Mouse (Mus musculus) neural tube, embryonic 15.5 days (tissue): Measurements from ENCODE around the gene Fam19a2. TPM values are rescaled to one million over a fixed set of nuclear protein-coding genes. Genes with fewer than 3 reads are reported as not detected.
A peak's percentile ranks its signal among the peaks of the same experiment; 100 is the strongest.

Source experiments
- ATAC-seq: fragments of 200-750 bp; cut with Nextera tagmentation; 2 replicates; pipeline ENCODE4 v1.8.0; 2017; ENCODE audit warnings: mild to moderate bottlenecking, moderate TSS enrichment, moderate library complexity; ENCODE audit not compliant: low FRiP score
- H3K27ac ChIP-seq: fragments of 300-500 bp; sonication (generic); replicated peaks from 2 replicates; pipeline ENCODE4 v1.5.1; 2015; ENCODE audit warnings: mild to moderate bottlenecking, inconsistent platforms
- H3K27me3 ChIP-seq: fragments of 300-500 bp; sonication (generic); replicated peaks from 2 replicates; pipeline ENCODE4 v1.6.1; 2015; ENCODE audit warnings: inconsistent platforms
- H3K36me3 ChIP-seq: fragments of 300-500 bp; sonication (generic); 2 replicates; pipeline ENCODE4 v1.6.1; 2015; ENCODE audit warnings: inconsistent platforms
- H3K4me1 ChIP-seq: fragments of 300-500 bp; sonication (generic); 2 replicates; pipeline ENCODE4 v1.6.1; 2015; ENCODE audit warnings: inconsistent platforms
- H3K4me2 ChIP-seq: fragments of 300-500 bp; sonication (generic); 2 replicates; pipeline ENCODE4 v1.6.1; 2015; ENCODE audit warnings: inconsistent platforms, mild to moderate bottlenecking, moderate library complexity
- H3K4me3 ChIP-seq: fragments of 300-500 bp; sonication (generic); replicated peaks from 2 replicates; pipeline ENCODE4 v1.5.1; 2015; ENCODE audit warnings: mild to moderate bottlenecking, inconsistent platforms
- H3K9ac ChIP-seq: fragments of 300-500 bp; sonication (generic); replicated peaks from 2 replicates; pipeline ENCODE4 v1.6.1; 2015; ENCODE audit warnings: mild to moderate bottlenecking, inconsistent platforms
- H3K9me3 ChIP-seq: fragments of 300-500 bp; sonication (generic); replicated peaks from 2 replicates; pipeline ENCODE4 v1.6.1; 2016; ENCODE audit warnings: inconsistent platforms
- WGBS: fragments of 180-500 bp; shearing (Covaris S2); methylation state at CpG from one replicate; pipeline ENCODE4 v1.1.7; 2015; ENCODE audit warnings: mixed read lengths; 5-methylcytosine and 5-hydroxymethylcytosine counted together
- polyA plus RNA-seq: library from polyadenylated mRNA; unstranded; fragments of >200 nt; fragmentation: Nextera tagmentation; extraction: Ambion mirVana; gene quantifications from 2 replicates; pipeline ENCODE4 v1.2.1, GENCODE M21; 2015

Fam19a2 gene
- polyA plus RNA-seq, 1 experiment from 2014 or later = 47.1 TPM

- no peaks in the 10 kb centered on the region for H3K9me3 ChIP-seq
- no peak overlapping the region for H3K4me3 ChIP-seq
- H3K27ac ChIP-seq = no peak overlapping the region
- no peaks in the 10 kb centered on the region for H3K27me3 ChIP-seq
- ATAC-seq = no peak
- no peaks in the 10 kb centered on the region for H3K36me3 ChIP-seq
- H3K9ac ChIP-seq = no peak overlapping the region
- no peaks in the 10 kb centered on the region for H3K4me1 ChIP-seq
- no peak overlapping the region for H3K4me2 ChIP-seq
These were observed 407.4 kb downstream of the Fam19a2 start for GRCm38 (mm10) chr10:123671208-123671607.

GRCm38 (mm10) chr10:123678284-123678864, 414.6 kb downstream of the Fam19a2 start:
- Histone ChIP-seq H3K9me3 (no peaks in the 10 kb centered on the region), H3K36me3 (no peaks in the 10 kb centered on the region), H3K4me3 (no peak overlapping the region), H3K27me3 (no peaks in the 10 kb centered on the region), H3K9ac (no peak overlapping the region), H3K4me1 (peaks cover 7% of the 10 kb centered on the region), H3K4me2 (peak overlapping the region; percentile 19), H3K27ac (no peak overlapping the region)
- ATAC-seq = no peak
- 6% methylated on average over 7 of the region's 7 CpGs for WGBS

GRCm38 (mm10) chr10:123682718-123683255, 419.0 kb downstream of the Fam19a2 start:
- Histone ChIP-seq H3K4me1 (peaks cover 7% of the 10 kb centered on the region), H3K27me3 (no peaks in the 10 kb centered on the region), H3K36me3 (no peaks in the 10 kb centered on the region), H3K9me3 (no peaks in the 10 kb centered on the region), H3K4me2 (no peak overlapping the region), H3K9ac (no peak overlapping the region), H3K4me3 (no peak overlapping the region), H3K27ac (no peak overlapping the region)
- WGBS = 72% methylated on average over 9 of the region's 9 CpGs
- no peak for ATAC-seq

GRCm38 (mm10) chr10:123692186-123692925, 428.6 kb downstream of the Fam19a2 start:
- 28% methylated on average over 8 of the region's 8 CpGs for WGBS
- no peaks in the 10 kb centered on the region for H3K9me3 ChIP-seq
- no peak for ATAC-seq

GRCm38 (mm10) chr10:123692926-123693224, 429.1 kb downstream of the Fam19a2 start:
- 74% methylated on average over 4 of the region's 4 CpGs for WGBS
- Histone ChIP-seq H3K4me1 (no peaks in the 10 kb centered on the region), H3K27me3 (no peaks in the 10 kb centered on the region), H3K9ac (no peak overlapping the region), H3K4me3 (no peak overlapping the region), H3K9me3 (no peaks in the 10 kb centered on the region), H3K4me2 (no peak overlapping the region), H3K27ac (no peak overlapping the region), H3K36me3 (no peaks in the 10 kb centered on the region)
- ATAC-seq = no peak

More at GRCm38 (mm10) chr10:123692186-123692925, 428.6 kb downstream of the Fam19a2 start:
- Histone ChIP-seq H3K4me1 (no peaks in the 10 kb centered on the region), H3K4me3 (no peak overlapping the region), H3K9ac (no peak overlapping the region), H3K36me3 (no peaks in the 10 kb centered on the region), H3K27ac (no peak overlapping the region), H3K4me2 (no peak overlapping the region), H3K27me3 (no peaks in the 10 kb centered on the region)

DNA sequence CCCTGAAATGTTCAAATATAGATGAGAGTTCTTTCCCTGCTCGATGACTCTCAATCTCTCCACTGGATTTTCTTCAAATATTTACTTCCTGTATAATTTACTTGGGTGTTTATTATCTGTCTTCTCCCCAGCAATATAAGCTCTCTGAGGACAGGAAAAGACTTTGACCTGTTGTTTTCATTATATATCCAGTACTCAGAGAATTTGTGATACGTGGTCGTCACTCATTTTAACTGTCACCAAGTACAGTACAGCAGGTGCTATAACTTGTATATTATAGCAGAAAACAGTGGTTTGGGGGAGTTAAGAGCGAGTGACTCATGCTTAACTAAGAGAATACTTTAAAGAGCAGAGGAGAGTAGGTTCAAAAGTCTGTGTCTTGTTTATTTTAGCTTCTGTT, 438.8 kb downstream of the Fam19a2 start:
- Histone ChIP-seq H3K4me2 (no peak overlapping the region), H3K27ac (no peak overlapping the region), H3K36me3 (no peaks in the 10 kb centered on the region), H3K9ac (no peak overlapping the region), H3K9me3 (no peaks in the 10 kb centered on the region), H3K4me3 (no peak overlapping the region), H3K4me1 (no peaks in the 10 kb centered on the region), H3K27me3 (no peaks in the 10 kb centered on the region)
- no peak for ATAC-seq
- 82% methylated on average over 4 of the region's 4 CpGs for WGBS

DNA sequence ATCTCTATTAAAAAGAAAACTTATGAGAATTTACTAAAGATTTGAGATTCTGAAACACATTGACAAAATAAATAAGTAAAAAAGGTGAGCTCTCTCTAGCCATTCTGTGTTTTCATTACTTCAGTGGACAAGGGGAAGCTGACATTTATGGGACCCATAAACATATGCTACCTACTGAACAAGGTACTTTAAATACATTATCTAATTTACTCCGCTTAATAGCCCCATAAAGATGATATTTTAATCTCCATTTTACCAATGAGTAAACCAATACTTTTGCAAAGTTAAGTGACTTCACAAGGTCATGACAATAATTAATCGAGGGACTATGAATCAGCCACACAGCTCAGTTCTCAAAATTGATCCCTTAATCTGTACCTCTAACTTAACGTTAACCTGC, 443.2 kb downstream of the Fam19a2 start:
- Histone ChIP-seq H3K4me3 (no peak overlapping the region), H3K27me3 (no peaks in the 10 kb centered on the region), H3K4me1 (no peaks in the 10 kb centered on the region), H3K27ac (no peak overlapping the region), H3K9me3 (no peaks in the 10 kb centered on the region), H3K9ac (no peak overlapping the region), H3K4me2 (no peak overlapping the region), H3K36me3 (no peaks in the 10 kb centered on the region)
- no peak for ATAC-seq
- WGBS = 86% methylated on average over 3 of the region's 3 CpGs

DNA sequence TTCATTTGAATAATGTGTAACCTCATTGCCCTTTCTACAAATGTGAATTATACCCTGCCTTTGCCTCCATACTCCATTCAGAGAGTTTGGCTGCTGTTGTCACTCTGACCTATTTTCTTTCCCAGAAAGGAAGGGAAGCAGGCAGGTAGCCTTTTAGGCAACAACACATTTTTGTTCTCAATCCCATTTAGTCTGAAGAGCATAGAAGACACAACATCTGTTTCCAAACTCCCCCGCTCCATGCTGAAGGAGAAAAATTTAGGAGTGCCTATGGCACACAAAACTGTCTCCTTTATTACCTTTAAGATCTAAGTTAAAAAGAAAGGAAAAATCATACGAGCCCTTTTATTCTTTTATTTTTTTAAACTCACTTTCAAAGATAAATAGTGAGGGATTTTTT, 446.9 kb downstream of the Fam19a2 start:
- 77% methylated on average over 2 of the region's 2 CpGs for WGBS
- Histone ChIP-seq H3K9me3 (no peaks in the 10 kb centered on the region), H3K27ac (no peak overlapping the region), H3K4me1 (no peaks in the 10 kb centered on the region), H3K27me3 (no peaks in the 10 kb centered on the region), H3K4me2 (no peak overlapping the region), H3K9ac (no peak overlapping the region), H3K4me3 (no peak overlapping the region), H3K36me3 (no peaks in the 10 kb centered on the region)
- no peak for ATAC-seq

GRCm38 (mm10) chr10:123721952-123722460, 458.2 kb downstream of the Fam19a2 start:
- no peak overlapping the region for H3K4me3 ChIP-seq
- no peak overlapping the region for H3K4me2 ChIP-seq
- H3K9me3 ChIP-seq = no peaks in the 10 kb centered on the region
- H3K27ac ChIP-seq = no peak overlapping the region
- no peaks in the 10 kb centered on the region for H3K27me3 ChIP-seq
- no peaks in the 10 kb centered on the region for H3K4me1 ChIP-seq
- H3K9ac ChIP-seq = no peak overlapping the region
- ATAC-seq = no peak
- no peaks in the 10 kb centered on the region for H3K36me3 ChIP-seq
- 68% methylated on average over 2 of the region's 2 CpGs for WGBS

- H3K4me2 ChIP-seq = no peak overlapping the region
- H3K9me3 ChIP-seq = no peaks in the 10 kb centered on the region
- ATAC-seq = no peak
- H3K9ac ChIP-seq = no peak overlapping the region
- no peak overlapping the region for H3K27ac ChIP-seq
- no peak overlapping the region for H3K4me3 ChIP-seq
- H3K27me3 ChIP-seq = no peaks in the 10 kb centered on the region
- no peaks in the 10 kb centered on the region for H3K4me1 ChIP-seq
- no peaks in the 10 kb centered on the region for H3K36me3 ChIP-seq
These were observed 459.8 kb downstream of the Fam19a2 start for GRCm38 (mm10) chr10:123723641-123724040.

DNA sequence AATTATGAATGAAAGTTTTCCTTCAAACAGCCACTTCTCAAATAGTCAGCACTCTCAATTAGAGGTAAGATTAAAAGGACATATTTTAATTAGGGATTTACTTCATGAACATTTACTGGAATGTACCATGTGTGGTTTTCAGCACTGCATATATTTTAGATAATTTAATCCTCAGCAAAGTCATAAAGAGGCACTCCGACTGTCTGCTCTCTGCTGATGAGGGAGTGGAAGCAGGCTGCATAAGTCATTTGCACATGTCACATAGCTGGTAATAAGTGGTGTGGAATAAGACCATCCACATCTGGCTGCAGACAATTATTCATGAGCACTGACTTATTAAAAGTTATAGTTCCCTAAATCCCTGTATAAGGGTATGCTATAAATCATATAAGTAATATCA, 484.5 kb downstream of the Fam19a2 start:
- H3K36me3 ChIP-seq = no peaks in the 10 kb centered on the region
- H3K27me3 ChIP-seq = no peaks in the 10 kb centered on the region
- H3K9ac ChIP-seq = no peak overlapping the region
- no peak for ATAC-seq
- H3K27ac ChIP-seq = no peak overlapping the region
- H3K4me3 ChIP-seq = no peak overlapping the region
- no peaks in the 10 kb centered on the region for H3K4me1 ChIP-seq
- no peak overlapping the region for H3K4me2 ChIP-seq
- 45% methylated on average over 1 of the region's 1 CpGs for WGBS
- H3K9me3 ChIP-seq = no peaks in the 10 kb centered on the region

DNA sequence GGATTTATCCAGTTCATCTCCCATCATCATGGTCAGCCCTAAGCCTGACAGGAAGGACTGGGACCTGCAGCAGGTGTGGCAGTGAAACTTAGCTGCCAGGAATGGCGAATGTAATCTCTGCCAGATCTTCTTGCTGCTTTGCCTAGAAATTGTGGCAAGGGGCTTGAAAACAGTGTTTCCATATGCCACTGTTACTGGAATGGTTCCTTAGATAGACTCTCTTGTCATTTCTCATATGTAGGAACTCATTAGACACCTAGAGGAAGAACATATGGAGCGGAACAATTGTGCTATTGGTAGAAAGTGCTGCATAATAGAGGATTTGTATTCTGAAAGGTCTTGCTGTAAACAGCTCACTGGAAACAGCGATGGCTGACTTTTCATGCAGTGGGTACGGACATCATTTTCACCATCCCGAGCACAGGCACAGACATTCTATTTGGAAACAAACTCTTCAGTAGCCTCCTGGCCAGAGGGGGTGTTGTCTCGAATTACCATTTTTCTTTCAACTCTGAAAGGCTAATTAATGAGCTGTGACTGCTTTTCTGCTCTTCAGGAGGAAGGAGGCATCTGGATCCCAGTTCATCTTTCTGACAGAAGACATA, 488.0 kb downstream of the Fam19a2 start:
- 35% methylated on average over 6 of the region's 6 CpGs for WGBS
- Histone ChIP-seq H3K36me3 (no peaks in the 10 kb centered on the region), H3K9me3 (no peaks in the 10 kb centered on the region), H3K4me3 (no peak overlapping the region), H3K9ac (no peak overlapping the region), H3K4me1 (no peaks in the 10 kb centered on the region), H3K27me3 (no peaks in the 10 kb centered on the region), H3K4me2 (no peak overlapping the region), H3K27ac (no peak overlapping the region)
- ATAC-seq = no peak
